Mouse (Mus musculus): ENCODE measurements at regions not wholly inside any gene's neighbourhood (a gene's known extent, or its start where the extent isn't known, plus 50 kb on each side); places are given as distances from the start of the nearest gene placed in this dataset.
A peak's percentile ranks its signal among the peaks of the same experiment; 100 is the strongest.

DNA sequence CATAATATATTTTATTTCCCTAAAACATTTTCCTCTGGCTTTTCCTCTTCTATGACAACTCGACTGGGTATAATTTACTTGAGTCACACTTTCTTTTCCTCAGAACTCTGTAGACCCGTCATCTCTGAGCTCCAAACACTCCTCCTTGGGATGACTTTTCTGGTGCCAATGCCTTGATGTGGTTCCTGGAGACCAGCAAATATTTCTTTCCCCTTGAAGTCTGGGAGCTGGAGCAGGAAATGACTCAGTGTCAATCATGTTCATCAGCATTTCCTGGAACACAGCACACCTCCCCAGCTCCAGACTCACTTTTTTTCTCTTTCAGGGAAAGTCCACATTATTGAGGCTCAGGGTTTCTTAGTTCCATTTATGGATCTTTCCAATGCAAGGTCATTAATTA lies 197.3 kb upstream of the Irx3 start:
- DNase-seq (ENCODE audit: low spot score), result no peak

DNA sequence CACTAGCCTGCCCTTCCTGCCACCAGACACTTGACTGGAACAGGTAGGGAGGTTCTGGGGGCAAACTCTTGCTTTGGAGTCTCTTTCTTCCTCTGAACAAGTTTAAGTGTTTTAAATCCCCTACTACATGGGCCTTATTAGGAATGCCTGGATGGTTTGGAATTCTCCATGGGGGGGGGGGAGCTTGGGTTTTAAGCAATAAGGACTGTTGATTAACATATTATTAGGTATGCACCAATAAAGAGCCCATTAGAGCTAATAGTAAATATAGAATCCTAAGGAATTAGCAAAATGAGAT lies 196.0 kb upstream of the Irx3 start:
- DNase-seq (ENCODE audit: low spot score), result no peak

DNA sequence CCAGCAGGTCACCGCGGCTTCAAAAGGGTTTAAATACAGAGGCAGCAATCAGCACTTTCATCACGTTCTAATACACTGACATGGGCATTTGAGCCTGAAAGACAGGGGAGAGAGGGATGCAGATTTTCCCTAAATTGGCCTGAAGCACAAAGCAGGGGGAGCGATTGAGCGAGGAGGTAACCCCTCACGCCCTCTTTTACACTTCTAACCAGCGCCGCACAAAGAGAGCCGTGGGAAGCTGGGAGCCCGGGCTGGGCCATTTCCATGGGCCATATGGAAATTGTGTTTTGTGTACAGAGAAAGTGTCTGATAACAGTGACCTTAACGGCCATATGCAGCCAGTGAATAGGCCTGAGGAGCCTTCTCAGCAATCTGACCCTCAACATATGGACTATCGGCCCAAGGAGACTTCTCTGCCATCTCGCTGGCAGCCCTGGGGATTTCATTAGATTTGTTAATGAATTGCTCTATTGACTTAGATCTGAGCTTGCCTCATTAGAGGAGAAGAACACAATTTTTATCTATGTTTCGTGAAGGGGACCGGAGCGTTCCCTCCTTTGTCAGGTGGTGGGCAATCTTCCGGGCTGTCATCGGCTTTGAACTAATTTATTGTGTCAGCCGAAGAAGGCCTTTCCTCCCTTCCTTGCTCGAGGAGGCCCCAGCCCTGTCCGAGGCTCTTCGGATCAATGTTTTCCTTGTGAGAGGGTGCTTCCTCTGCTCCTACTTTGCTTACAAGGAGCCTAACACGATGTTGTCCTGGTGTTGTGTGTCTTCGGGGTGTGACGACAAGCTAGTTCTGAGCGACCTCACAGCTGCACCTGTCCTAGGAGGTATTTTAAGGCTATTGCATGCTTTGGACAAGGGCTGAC lies 195.4 kb upstream of the Irx3 start:
- no peak for DNase-seq (ENCODE audit: low spot score)

DNA sequence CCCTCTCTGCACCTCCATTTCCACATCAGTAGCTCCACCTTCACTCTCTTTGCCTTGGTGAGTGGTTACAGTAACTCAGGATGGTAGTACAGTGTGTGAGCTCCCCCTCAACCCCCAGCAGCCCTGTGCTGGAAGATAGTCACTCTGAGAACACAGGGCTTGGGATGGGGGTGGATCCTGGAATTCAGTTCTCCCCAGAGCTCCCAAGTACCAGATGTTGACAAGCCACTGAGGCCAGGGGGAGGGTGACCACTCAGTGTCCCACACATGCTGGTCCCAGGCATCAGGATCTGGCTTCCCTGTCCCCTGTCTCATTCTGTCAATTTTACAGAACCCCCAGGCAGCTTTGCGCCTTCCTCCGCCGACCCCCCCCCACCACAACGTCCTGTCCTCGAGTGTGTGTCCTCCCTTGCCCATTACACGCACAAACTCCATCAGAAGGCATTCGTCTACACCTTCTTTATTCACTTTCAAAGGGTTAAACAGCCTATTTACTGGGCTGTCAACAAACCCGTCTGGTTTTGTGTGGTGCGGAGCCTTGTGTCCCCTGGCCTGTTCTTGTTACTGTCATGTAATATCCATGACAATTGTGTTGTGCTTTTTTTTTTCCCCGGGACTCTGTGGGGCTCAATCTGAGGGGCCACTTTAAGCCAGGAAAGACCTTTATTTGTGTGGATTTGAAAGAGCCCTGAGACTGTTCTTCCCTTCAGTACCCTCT lies 194.6 kb upstream of the Irx3 start:
- DNase-seq (ENCODE audit: low spot score), result no peak

DNA sequence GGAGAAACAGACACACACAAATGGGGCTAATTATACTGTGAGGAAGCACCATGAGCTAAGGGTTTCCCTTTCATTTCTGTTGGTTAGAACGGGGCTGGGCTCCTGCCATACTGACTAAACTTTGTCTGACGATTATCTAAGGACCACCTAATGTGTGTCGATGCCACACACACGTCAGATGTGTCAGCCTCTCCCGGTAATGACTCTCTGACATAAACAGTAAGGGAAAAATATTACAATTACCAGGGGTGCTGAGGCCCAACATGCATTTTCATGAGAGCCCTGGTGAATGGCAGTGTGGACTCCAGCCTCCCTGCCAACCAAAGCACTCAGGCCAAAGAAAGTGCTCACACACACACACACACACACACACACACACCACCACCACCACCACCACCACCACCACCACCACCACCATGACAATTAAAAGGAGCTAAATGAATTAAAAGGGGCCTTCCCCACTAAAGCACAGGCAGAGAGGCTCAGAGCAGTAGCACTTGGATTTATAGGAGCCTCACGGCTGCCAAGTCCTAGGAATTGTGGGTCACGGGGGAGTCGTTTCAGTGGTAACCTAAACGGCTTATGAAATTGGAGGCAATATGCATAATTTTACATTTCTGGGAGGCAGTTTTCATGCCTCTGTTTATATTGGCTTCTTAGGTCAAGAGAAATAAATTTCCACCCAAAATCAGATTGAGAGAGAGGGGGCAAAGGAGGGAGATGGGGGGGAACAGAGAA lies 193.7 kb upstream of the Irx3 start:
- DNase-seq (ENCODE audit: low spot score), result no peak

DNA sequence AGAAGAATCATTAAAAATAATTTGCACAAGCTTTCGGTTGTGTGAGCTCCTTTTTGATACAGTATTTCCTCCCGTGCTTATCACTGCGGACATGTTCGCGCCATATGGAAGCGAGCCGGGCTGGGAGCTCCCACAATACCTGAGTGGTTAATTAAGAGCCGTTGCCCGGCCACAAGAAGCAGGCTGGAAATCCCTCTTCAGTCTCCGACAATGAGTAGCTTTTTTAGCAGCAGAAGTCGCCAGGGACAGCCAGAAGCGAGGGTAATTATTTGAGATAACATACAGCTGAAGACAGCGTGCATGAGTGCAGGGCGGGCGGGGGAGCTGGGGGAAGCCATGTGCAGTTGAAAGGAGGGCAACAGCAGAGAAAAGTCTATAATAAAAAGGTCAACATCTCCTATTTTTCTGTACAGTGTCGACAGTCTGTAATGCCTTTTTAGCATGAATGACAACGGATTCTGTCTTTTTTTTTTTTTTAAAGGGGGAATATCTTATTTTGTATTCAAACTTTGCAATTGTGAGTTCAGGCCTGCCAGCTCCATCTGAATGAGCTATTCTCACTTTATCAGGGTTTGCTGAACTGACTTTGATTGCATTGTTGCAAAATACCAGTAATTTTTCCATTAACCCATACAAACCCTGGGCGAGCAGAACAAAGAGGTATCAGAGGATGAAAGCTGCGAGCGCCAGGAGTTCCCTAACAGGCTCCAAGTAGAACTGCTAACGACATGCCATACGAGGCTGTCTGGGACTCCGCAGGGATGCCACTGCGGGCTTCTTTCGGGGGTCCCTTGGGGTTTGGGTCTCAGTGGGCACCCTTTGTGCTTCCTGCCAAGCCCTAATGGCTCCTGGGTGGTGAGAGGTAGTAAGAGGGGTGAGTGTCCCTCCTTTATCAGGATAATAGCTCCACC lies 189.9 kb upstream of the Irx3 start:
- DNase-seq (ENCODE audit: low spot score), result no peak

DNA sequence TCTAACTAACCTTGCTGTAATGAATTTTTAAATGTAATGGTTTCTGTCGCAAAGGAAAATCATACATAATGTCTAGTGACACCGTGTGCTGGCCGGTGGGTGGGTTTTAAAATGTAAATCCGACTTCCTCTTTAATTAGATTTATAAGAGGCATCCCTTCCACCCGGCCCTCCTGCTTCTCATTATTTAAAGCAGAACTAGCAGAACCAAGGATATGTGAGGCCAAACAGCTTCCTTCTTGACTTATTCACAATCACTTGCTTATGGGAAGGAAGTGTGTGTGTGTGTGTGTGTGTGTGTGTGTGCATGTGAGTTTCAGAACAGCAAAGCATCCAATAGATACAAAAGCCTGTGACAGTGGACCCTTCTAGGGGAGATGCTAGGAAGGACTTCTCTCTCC lies 189.1 kb upstream of the Irx3 start:
- no peak for DNase-seq (ENCODE audit: low spot score)

DNA sequence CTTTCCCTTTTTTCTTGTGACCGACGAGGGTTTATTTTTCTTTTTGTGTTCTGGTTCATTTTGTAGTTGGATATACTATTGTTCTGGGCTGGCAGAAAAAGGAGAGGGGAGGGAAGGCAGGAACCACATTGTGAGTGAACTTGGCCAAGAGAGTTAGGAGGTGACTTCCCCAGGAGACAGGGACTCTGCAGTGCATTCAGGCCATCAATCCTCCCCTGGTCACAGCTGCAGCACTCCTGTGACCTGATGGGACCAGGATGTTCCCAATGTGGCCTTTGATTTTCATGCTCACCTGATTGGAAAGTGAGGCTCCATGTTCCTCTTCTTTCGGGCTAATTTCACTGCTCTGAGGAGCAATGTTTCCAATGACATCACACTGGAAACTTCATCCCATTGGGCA lies 188.2 kb upstream of the Irx3 start:
- DNase-seq (ENCODE audit: low spot score), result no peak

DNA sequence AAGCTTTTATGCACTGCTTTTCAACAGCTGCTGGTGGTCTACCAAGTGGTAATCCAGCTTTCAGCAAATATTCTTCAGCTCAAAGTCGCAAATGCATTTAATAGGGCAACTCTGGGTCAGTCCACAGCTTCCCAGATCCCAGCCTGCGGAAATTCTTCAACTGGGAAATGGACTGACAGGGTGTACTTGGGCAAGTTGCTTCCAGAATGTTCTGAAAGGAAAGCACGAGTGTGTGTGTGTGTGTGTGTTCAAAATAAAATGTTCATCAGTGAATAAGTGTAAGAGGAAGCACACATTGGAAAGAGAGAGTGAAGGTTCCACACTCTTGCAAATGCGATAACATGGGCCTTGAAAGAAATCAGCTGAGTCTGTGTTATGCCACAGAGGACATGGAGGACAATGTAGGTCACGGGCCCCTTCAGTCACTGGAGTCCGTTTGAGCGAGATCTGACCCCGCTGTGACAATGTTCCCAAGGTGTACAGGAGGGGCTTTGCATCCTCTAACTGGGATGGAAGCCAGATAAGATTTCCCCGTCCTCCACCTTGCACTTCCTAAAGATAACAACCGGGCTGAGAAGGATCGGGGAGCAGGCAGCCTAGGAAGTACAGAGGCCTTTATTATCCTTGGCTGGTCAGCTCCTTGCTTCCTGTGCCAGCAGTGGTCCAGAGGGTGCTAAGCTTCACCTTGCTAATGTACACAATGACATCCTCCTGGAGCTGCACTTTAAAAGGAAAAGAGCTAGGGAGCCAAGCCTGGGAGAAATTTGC lies 187.2 kb upstream of the Irx3 start:
- no peak for DNase-seq (ENCODE audit: low spot score)

DNA sequence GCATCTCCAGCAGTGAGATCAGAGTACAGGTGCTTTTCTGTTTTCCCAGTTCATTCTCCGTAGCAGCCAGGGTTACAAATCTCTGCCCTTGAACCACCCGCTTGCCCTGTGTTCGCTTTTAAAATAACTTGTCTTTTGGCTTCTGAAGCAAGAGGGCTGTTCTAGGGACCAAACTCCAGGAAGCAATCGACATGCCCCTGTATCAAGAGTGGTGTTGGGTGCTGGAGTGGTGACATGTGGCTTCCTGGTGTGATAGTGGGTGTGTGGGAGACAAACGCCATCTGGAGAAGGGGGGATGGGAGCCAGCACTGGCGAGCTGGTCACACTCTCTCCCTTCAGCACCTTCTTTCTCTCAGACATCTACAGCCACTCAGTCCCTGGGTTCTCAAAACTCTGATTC lies 186.0 kb upstream of the Irx3 start:
- no peak for DNase-seq (ENCODE audit: low spot score)

DNA sequence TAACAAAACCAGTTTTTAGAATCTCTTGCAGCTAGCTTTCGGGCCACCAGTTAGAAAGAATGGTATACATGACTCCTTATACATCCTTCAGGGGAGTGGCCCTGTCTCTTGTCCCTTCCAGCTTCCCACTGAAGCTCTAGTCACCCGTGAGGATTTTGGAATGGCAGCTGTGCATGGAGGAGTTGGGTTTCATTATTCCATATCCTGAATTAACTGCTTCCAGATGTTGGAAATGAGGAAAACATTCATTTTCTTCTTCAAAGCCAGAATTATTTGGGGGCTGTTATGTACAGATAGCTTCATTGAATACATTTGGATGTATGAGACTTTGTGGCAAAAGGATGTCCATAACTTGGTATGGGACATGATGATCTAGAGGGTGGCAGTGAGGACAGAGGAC lies 181.3 kb upstream of the Irx3 start:
- DNase-seq (ENCODE audit: low spot score), result no peak

DNA sequence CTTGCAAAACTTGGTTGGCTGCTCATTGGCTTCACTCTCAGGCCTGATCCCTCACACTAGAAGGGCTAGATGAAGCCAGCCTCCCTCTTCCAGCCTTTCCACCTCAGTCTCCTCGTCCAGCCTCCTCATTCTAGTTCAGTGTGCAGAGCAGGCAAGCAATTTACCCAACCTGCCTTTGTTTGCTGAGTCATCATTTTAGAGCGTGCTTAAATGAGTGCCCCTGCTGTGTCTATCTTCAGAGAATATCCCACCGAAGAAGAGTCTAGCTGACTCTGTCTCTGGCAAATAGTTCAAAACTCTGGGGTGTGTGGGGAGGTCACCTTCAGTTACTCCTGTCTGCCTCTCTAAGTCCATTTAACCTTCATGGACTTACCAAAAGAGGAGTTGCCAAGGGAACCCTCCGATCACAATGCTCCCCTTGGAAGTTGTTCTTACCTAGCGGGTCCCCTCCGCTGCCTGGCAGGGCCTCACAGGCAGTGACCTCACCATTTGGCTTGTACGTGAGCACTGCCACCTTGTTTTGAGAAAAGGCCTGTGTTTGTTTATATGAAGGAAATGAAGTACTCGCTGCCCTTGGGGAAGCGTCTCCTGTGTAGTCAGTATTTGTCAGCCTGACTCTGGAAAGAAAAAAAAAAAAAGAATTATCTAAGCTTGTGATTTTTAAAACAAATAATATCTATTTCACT lies 175.2 kb upstream of the Irx3 start:
- no peak for DNase-seq (ENCODE audit: low spot score)

DNA sequence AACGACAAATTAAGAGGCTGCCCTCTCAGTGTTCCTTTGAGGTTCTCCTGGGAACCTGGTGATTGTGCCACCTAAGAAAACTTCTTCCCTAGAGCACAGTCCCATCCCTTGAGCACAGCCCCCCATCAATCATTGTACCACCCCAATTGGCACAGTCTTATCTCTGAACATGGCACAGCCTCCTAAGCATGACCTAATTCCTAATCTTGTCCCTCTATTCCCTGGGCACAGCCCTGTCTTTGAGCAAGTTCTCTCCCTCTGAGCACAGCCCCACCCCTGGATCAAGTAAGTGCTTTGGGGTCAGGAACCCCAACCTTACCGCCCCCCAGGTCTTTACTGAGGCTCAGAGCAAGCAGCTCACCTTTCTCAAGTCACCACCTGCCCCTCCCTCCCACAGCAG lies 173.6 kb upstream of the Irx3 start:
- no peak for DNase-seq (ENCODE audit: low spot score)

DNA sequence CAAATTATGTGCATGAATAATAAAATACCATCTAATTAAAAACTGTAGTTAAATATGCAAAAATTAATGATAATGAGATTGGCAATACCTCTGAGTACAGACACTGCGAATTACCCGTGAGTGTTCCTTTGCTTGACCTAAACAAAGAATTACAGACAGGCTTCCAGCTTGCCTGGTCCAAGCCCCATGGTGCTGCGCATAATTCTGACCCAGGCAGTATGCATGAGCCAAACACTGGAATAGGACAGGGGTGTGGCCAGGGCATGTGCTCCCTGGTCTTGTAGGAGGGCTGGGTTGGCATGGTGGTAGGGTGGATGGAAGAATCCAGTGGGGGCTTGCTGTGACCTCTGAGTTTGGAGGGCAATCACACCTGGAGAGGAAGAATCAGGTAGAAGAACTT lies 172.8 kb upstream of the Irx3 start:
- no peak for DNase-seq (ENCODE audit: low spot score)

DNA sequence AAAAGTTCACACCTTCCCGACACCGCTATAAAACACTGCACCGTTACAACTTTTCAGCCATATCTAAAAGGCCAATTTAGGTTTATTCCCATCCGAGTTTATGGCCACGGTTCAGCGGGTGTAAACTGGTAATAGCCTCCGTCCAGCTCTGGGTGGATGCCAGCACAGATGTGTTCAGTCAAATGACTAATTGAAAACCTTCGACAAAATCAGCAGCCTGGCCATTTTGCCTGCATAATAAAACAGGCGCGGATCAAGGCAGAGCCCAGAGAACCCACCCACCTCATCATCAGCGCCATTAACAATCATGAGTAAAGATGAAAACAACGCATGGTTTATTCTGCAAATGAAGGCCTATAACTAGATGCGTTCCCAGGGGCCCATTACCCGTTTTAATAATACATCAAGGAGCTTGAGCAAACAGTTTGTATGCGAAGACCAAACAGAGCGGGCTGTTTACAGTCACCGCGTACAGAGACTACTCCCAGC lies 172.1 kb upstream of the Irx3 start:
- DNase-seq (ENCODE audit: low spot score), result no peak

DNA sequence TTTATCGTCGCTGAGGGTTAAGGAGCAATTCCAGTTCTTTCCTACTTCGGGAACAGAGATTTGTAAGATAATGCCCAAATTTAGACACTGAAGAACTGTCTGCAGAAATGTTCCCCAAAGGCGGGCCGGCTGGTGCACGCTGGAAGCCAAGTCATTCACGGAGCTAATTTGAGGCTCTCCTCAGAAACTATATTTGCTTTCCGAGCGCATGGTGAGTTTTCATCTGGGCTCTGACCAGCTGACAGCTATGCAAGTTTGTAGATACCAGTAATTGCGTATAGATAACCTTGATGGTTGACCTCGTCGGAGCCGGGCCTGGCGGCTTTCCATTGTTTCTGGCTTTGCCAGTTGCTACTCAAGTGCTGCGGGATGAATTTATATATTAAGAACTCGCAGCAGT lies 165.5 kb upstream of the Irx3 start:
- no peak for DNase-seq (ENCODE audit: low spot score)

DNA sequence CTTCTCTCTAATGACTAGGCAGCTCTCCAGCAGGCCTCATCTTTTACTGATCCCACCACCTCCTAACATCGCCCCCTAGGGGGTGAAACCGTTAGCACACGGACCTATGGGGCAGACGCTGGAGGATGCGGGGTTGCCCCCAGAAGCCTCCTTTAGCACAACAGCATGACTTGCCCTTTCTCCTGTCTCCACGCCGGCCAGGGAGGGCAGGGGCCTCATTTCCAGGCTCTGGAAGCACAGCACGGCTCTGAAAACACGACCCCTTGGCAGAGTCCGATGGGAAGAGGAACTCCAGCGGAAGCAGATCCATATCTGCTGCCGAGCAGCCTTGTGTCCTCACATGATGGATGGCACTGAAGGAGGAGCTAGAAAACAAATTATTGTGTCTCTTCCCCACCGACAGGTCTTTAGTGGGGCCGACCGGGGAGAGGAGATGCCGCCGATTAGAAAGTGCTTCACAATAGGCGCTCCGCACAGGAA lies 165.1 kb upstream of the Irx3 start:
- peak; percentile 18 for DNase-seq (ENCODE audit: low spot score)

DNA sequence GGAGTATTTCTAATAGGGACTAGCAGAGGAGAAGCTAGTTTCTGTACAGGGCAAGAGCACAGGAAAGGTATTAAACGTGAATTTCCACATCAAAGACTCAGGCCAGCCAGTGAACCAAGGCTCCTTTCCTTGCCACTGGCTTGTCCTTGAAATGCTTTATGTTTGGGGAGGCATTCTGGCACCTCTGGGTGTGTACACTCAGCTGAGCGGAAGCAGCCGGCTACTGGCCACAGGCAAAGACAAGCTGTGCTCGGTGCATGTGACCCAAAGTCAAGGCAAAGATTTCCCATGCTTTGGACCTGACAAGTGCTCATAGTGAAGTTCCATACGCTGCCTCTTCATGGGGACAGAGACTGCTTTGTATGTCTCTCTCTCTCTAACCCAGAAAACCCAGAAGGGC lies 159.8 kb upstream of the Irx3 start:
- DNase-seq (ENCODE audit: low spot score), result no peak

DNA sequence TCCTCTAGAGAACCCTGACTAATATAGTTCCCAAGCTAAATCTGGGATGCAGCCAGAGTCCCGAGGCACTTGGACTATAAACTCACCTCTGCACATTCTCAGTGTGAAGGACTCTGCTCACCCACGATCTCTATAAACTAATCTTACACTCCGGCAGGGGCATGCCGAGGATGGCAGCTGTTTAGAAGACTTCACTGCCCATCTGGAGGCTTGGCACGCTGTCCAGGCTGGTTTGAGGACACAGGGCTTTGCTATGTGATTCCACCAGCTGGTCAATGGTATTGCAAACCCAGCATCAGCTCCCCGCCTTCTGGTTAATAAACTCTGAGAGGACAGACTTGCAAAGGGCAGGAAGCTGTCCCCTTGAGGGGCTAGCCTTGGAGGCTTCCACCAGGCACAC lies 153.3 kb upstream of the Irx3 start:
- DNase-seq (ENCODE audit: low spot score), result no peak

DNA sequence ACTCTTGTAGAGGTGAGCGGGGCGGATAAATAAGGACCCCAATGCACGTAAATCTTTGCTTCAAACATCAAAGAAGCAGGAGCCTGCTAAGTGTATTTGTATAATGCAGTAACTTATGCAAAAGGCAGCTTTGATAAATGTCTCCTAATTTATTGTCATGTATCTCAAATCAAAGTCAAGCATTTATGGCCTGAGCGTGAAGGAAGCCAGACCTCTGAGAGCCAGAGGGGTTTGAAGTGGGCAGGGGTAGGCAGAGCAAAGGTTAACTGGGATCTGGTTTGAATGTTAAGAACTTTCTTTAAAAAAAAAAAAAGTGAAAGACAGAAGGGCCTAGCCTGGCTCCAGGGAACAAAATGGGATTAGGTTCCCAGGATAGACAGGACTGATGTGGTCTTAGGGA lies 151.1 kb upstream of the Irx3 start:
- DNase-seq (ENCODE audit: low spot score), result no peak

Data from yolk sac, embryonic 10.5 days (tissue).